Mouse (Mus musculus) common myeloid progenitor, adult 5-6 weeks (primary cell): ENCODE results near the gene Trp53rkb. TPM values are rescaled to one million over a fixed set of nuclear protein-coding genes. Genes with fewer than 3 reads are reported as not detected.

Experiments used
- ATAC-seq: replicated peaks from 2 replicates; pipeline ENCODE4 v1.8.0; 2016; ENCODE audit warnings: low read depth, mild to moderate bottlenecking, moderate TSS enrichment, inconsistent platforms; ENCODE audit not compliant: poor library complexity, severe bottlenecking
- total RNA-seq: library from RNA; stranded (forward); fragments of 200-1000, 187-1606 nt; gene quantifications from 2 replicates; pipeline ENCODE4 v1.2.3, GENCODE M21; 2017

The Trp53rkb gene
- total RNA-seq, 1 experiment from 2014 or later: 0.50 TPM

- ATAC-seq: peak; percentile 45; the same call in 1 of the 2 replicates
These were observed 34.3 kb downstream of the Trp53rkb start for GRCm38 (mm10) chr2:166826491-166827224.

GRCm38 (mm10) chr2:166828306-166828705, 36.0 kb downstream of the Trp53rkb start:
- no peak for ATAC-seq

GRCm38 (mm10) chr2:166830350-166830749, 38.0 kb downstream of the Trp53rkb start:
- no peak for ATAC-seq

- ATAC-seq: no peak
These were observed 41.8 kb downstream of the Trp53rkb start for GRCm38 (mm10) chr2:166834091-166834490.

- ATAC-seq: no peak
These were observed 42.5 kb downstream of the Trp53rkb start for GRCm38 (mm10) chr2:166834796-166835195.

- ATAC-seq: no peak
These were observed 43.2 kb downstream of the Trp53rkb start for GRCm38 (mm10) chr2:166835581-166835980.

GRCm38 (mm10) chr2:166841813-166842212, 49.5 kb downstream of the Trp53rkb start:
- ATAC-seq: no peak

Other genes with a start within 250 kb of the Trp53rkb start
- gene Prex1, start 78.7 kb upstream of the Trp53rkb start, total RNA-seq: 18.5 and 26.2 TPM in 2 replicates
- 21.3 and 31.1 TPM in 2 replicates for gene Arfgef2, start 13.1 kb downstream of the Trp53rkb start, total RNA-seq
- 141 and 172 TPM in 2 replicates for gene Cse1l, start 113.5 kb downstream of the Trp53rkb start, total RNA-seq
- gene Stau1, start 203.8 kb downstream of the Trp53rkb start, total RNA-seq: 31.3 and 56.3 TPM in 2 replicates
- 117 and 123 TPM in 2 replicates for gene Ddx27, start 222.7 kb downstream of the Trp53rkb start, total RNA-seq